Mouse (Mus musculus) liver, embryonic 14.5 days (tissue): ENCODE results near the gene Gm7945.
"Not testable (repeated sequence)": the region's sequence is repeated elsewhere in the genome, so short reads cannot be mapped to it uniquely, and the experiment has no call there.

ENCODE experiments used
- CTCF ChIP-seq: IDR thresholded peaks from 2 replicates; pipeline ENCODE4 v1.5.1; 2016; ENCODE audit warnings: antibody characterized with exemption, low read depth, control low read depth
- EP300 ChIP-seq: IDR thresholded peaks from 2 replicates; pipeline ENCODE4 v1.6.1; 2016; ENCODE audit warnings: antibody characterized with exemption, low read depth

DNA sequence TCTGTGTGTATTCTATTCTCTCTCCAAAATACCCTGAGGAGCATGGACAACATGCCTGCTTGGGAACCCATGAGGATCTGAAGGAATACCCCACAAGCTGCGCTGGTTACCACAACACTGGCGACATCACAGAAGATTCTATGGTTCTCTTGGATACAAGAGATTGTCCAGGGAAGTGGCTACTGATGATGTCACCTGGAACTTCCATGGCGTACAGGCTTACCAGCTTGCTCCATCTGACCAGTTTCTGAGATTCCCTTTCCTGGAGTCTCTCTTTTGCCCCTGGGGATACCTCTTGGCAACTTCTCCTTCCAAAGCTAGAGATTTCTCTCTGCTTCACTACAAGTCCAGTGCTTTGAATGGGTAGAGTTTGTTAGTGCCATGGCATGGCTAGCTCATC lies at the start of gene Gm7945:
- not testable (repeated sequence) for TF ChIP-seq CTCF, EP300
